Mouse (Mus musculus) heart, postnatal 0 days (tissue): Measurements from ENCODE around the gene Ehbp1. TPM values are rescaled to one million over a fixed set of nuclear protein-coding genes. Genes with fewer than 3 reads are reported as not detected.

Source experiments
- ATAC-seq: fragments of 200-750 bp; cut with Nextera tagmentation; 2 replicates; pipeline ENCODE4 v1.8.0; 2017; ENCODE audit warnings: low read depth, moderate number of reproducible peaks, moderate library complexity; ENCODE audit not compliant: insufficient read depth
- DNase-seq: peaks from one replicate; pipeline ENCODE4 v3.0.0-alpha.2; 2016; ENCODE audit warnings: low spot score
- H3K27ac ChIP-seq: fragments of 300-500 bp; sonication (generic); 2 replicates; pipeline ENCODE4 v1.5.1; 2014; ENCODE audit warnings: low read depth, mild to moderate bottlenecking
- H3K27me3 ChIP-seq: fragments of 300-500 bp; sonication (generic); 2 replicates; pipeline ENCODE4 v1.6.1; 2014; ENCODE audit warnings: low read length, mixed read lengths; ENCODE audit not compliant: control insufficient read depth, insufficient read depth
- H3K36me3 ChIP-seq: fragments of 300-500 bp; sonication (generic); replicated peaks from 2 replicates; pipeline ENCODE4 v1.6.1; 2014; ENCODE audit warnings: low read length, mixed read lengths; ENCODE audit not compliant: control insufficient read depth, insufficient read depth
- H3K4me1 ChIP-seq: fragments of 300-500 bp; sonication (generic); 2 replicates; pipeline ENCODE4 v1.6.1; 2014; ENCODE audit warnings: antibody characterized with exemption; ENCODE audit not compliant: control insufficient read depth, insufficient read depth
- H3K4me2 ChIP-seq: fragments of 300-500 bp; sonication (generic); 2 replicates; pipeline ENCODE4 v1.6.1; 2014; ENCODE audit warnings: low read depth, mild to moderate bottlenecking, low read length, moderate library complexity
- H3K4me3 ChIP-seq: fragments of 300-500 bp; sonication (generic); 2 replicates; pipeline ENCODE4 v1.5.1; 2014; ENCODE audit warnings: low read depth, low read length
- H3K9ac ChIP-seq: fragments of 300-500 bp; sonication (generic); replicated peaks from 2 replicates; pipeline ENCODE4 v1.6.1; 2014; ENCODE audit warnings: low read depth, low read length, mixed read lengths
- H3K9me3 ChIP-seq: fragments of 300-500 bp; sonication (generic); replicated peaks from 2 replicates; pipeline ENCODE4 v1.6.1; 2016; ENCODE audit warnings: low read length; ENCODE audit not compliant: control insufficient read depth
- CTCF ChIP-seq: IDR thresholded peaks from 2 replicates; pipeline ENCODE4 v1.5.1; 2016; ENCODE audit warnings: antibody characterized with exemption, control low read depth, low read depth
- EP300 ChIP-seq: IDR thresholded peaks from 2 replicates; pipeline ENCODE4 v1.6.1; 2016; ENCODE audit warnings: antibody characterized with exemption, low read depth
- WGBS: fragments of 180-500 bp; shearing (Covaris S2); extraction: QIAGEN DNeasy Blood & Tissue Kit; methylation state at CpG from one replicate; pipeline ENCODE4 v1.1.7; 2014; 5-methylcytosine and 5-hydroxymethylcytosine counted together
- polyA plus RNA-seq: library from polyadenylated mRNA; unstranded; fragments of >200 nt; fragmentation: Nextera tagmentation; extraction: Ambion mirVana; gene quantifications from 2 replicates; pipeline ENCODE4 v1.2.1, GENCODE M21; 2015
- total RNA-seq: library from RNA; depleted of rRNA; stranded (reverse); fragments of >200 nt; gene quantifications from 2 replicates; pipeline ENCODE4 v1.2.3, GENCODE M21; 2014; ENCODE audit warnings: low replicate concordance; rRNA removed

Gene Ehbp1
- total and polyA plus RNA-seq, 2 experiments from 2014 or later, result 35.9 to 53.5 TPM

GRCm38 (mm10) chr11:21968922-21969321 lies 373.2 kb downstream of the Ehbp1 start:
- no peak for ATAC-seq
- DNase-seq, result no peak

More at GRCm38 (mm10) chr11:21968922-21969321, 373.2 kb downstream of the Ehbp1 start:
- no peak overlapping the region for H3K4me2 ChIP-seq
- H3K4me1 ChIP-seq, result no peaks in the 10 kb centered on the region
- no peak overlapping the region for H3K27ac ChIP-seq
- WGBS, result 95% methylated on average over 3 of the region's 3 CpGs
- no peaks in the 10 kb centered on the region for H3K27me3 ChIP-seq
- TF ChIP-seq EP300, result no peak
- TF ChIP-seq CTCF, result no peak
- H3K9me3 ChIP-seq, result no peaks in the 10 kb centered on the region
- H3K36me3 ChIP-seq, result no peaks in the 10 kb centered on the region
- H3K4me3 ChIP-seq, result no peak overlapping the region
- no peak overlapping the region for H3K9ac ChIP-seq

Other genes starting within 250 kb of the Ehbp1 start
- gene Tmem17, start 169.8 kb upstream of the Ehbp1 start, total RNA-seq, result 9.4 and 19.0 TPM in 2 replicates
- gene Tmem17, start 169.8 kb upstream of the Ehbp1 start, polyA plus RNA-seq, result 9.4 and 10.0 TPM in 2 replicates